ENCODE assay signal across 17 mouse cellular contexts in the genomic region with DNA sequence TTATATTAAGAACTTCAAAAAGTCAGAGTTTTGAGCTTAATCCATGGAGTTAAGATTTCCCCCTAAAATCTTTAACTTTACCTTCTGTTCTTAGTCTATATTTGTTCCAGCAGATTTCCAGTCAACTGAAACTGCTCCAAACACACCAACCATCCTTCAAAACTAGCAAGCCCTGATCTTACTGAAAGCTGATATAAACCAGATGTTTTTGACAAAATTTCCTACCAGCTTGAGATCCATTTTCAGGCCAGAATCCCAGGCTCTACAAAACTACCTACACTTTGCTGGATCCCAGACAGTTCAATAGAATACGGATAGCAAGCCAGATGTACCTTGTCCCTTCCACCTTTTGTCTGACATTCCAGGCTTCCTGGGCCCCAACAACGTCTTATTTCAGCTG. TPM values are rescaled to one million over a fixed set of nuclear protein-coding genes. Genes with fewer than 3 reads are reported as not detected.
"Had no signal": no experiment of that assay in that cellular context is flagged by ENCODE, and none has a peak within 500 bp of the region (broad histone marks: within the 10 kb centered on the region; RNA-seq: fewer than 3 reads in every experiment).

No protein-coding gene starts in this region.

- DNase-seq: kidney, adult 2 months; kidney, postnatal 14 days; layer of hippocampus, postnatal 36 days; lung, adult 2 months; lung, postnatal 36 days; midbrain, embryonic 14.5 days; right cerebral cortex, adult 18-20 months; thymus, adult 18-20 months; thymus, postnatal 14 days had no signal

- H3K9ac ChIP-seq: kidney, embryonic 15.5 days; limb, embryonic 12.5 days; liver, embryonic 15.5 days; neural tube, embryonic 15.5 days had no signal

- H3K9me3 ChIP-seq: kidney, embryonic 15.5 days; limb, embryonic 12.5 days; liver, embryonic 15.5 days; midbrain, embryonic 10.5 days; neural tube, embryonic 15.5 days had no signal

- H3K36me3 ChIP-seq: kidney, embryonic 15.5 days; limb, embryonic 12.5 days; liver, embryonic 15.5 days; midbrain, embryonic 10.5 days; neural tube, embryonic 15.5 days had no signal

- H3K27me3 ChIP-seq: kidney, embryonic 15.5 days; limb, embryonic 12.5 days; liver, embryonic 15.5 days; neural tube, embryonic 15.5 days had no signal

- H3K4me3 ChIP-seq: kidney, embryonic 15.5 days; limb, embryonic 12.5 days; liver, embryonic 15.5 days; midbrain, embryonic 10.5 days; myocyte; neural tube, embryonic 15.5 days had no signal

- H3K4me1 ChIP-seq: kidney, embryonic 15.5 days; limb, embryonic 12.5 days; liver, embryonic 15.5 days; midbrain, embryonic 10.5 days; neural tube, embryonic 15.5 days had no signal

- H3K27ac ChIP-seq: kidney, embryonic 15.5 days; limb, embryonic 12.5 days; liver, embryonic 15.5 days; midbrain, embryonic 10.5 days; neural tube, embryonic 15.5 days had no signal

- H3K4me2 ChIP-seq: kidney, embryonic 15.5 days; limb, embryonic 12.5 days; liver, embryonic 11.5 days; liver, embryonic 15.5 days; neural tube, embryonic 15.5 days had no signal

RNA-seq across cellular contexts. Expression of gene Lama4, which starts 20.6 kb away (rescaled TPM):
- total RNA-seq: megakaryocyte progenitor cell, adult 5-6 weeks had no signal
